Mouse (Mus musculus) midbrain, embryonic 14.5 days (tissue): Measurements from ENCODE around the gene Dcdc2a. TPM values are rescaled to one million over a fixed set of nuclear protein-coding genes. Genes with fewer than 3 reads are reported as not detected.

Experiments
- ATAC-seq: fragments of 200-750 bp; cut with Nextera tagmentation; 2 replicates; pipeline ENCODE4 v1.8.0; 2017; ENCODE audit warnings: moderate number of reproducible peaks, moderate library complexity; ENCODE audit not compliant: low FRiP score, low TSS enrichment
- DNase-seq: peaks from one replicate; pipeline ENCODE4 v3.0.0-alpha.2; 2015
- H3K27ac ChIP-seq: fragments of 300-500 bp; sonication (generic); replicated peaks from 2 replicates; pipeline ENCODE4 v1.5.1; 2014; ENCODE audit warnings: mild to moderate bottlenecking, low read depth, low read length, moderate library complexity
- H3K27me3 ChIP-seq: fragments of 300-500 bp; sonication (generic); 2 replicates; pipeline ENCODE4 v1.6.1; 2014; ENCODE audit warnings: low read length, control low read depth, mixed read lengths; ENCODE audit not compliant: control insufficient read depth, insufficient read depth
- H3K36me3 ChIP-seq: fragments of 300-500 bp; sonication (generic); 2 replicates; pipeline ENCODE4 v1.6.1; 2014; ENCODE audit warnings: low read length, control low read depth; ENCODE audit not compliant: control insufficient read depth, insufficient read depth
- H3K4me1 ChIP-seq: fragments of 300-500 bp; sonication (generic); 2 replicates; pipeline ENCODE4 v1.6.1; 2014; ENCODE audit warnings: mild to moderate bottlenecking, antibody characterized with exemption, low read length, control low read depth; ENCODE audit not compliant: control insufficient read depth, insufficient read depth
- H3K4me2 ChIP-seq: fragments of 300-500 bp; sonication (generic); 2 replicates; pipeline ENCODE4 v1.6.1; 2014; ENCODE audit warnings: mild to moderate bottlenecking, low read length, moderate library complexity
- H3K4me3 ChIP-seq: fragments of 300-500 bp; sonication (generic); replicated peaks from 2 replicates; pipeline ENCODE4 v1.5.1; 2014; ENCODE audit warnings: low read depth, low read length
- H3K9ac ChIP-seq: fragments of 300-500 bp; sonication (generic); replicated peaks from 2 replicates; pipeline ENCODE4 v1.6.1; 2014; ENCODE audit warnings: mild to moderate bottlenecking, low read length, moderate library complexity
- H3K9me3 ChIP-seq: fragments of 300-500 bp; sonication (generic); 2 replicates; pipeline ENCODE4 v1.6.1; 2016; ENCODE audit warnings: low read length, control low read depth, mixed read lengths; ENCODE audit not compliant: control insufficient read depth
- WGBS: fragments of 180-500 bp; shearing (Covaris S2); extraction: QIAGEN DNeasy Blood & Tissue Kit; methylation state at CpG from one replicate; pipeline ENCODE4 v1.1.7; 2014; 5-methylcytosine and 5-hydroxymethylcytosine counted together
- polyA plus RNA-seq: library from polyadenylated mRNA; unstranded; fragments of >200 nt; fragmentation: Nextera tagmentation; extraction: Ambion mirVana; gene quantifications from 2 replicates; pipeline ENCODE4 v1.2.1, GENCODE M21; 2014

The Dcdc2a gene
- polyA plus RNA-seq = 4.3 and 5.1 TPM in 2 replicates

DNA sequence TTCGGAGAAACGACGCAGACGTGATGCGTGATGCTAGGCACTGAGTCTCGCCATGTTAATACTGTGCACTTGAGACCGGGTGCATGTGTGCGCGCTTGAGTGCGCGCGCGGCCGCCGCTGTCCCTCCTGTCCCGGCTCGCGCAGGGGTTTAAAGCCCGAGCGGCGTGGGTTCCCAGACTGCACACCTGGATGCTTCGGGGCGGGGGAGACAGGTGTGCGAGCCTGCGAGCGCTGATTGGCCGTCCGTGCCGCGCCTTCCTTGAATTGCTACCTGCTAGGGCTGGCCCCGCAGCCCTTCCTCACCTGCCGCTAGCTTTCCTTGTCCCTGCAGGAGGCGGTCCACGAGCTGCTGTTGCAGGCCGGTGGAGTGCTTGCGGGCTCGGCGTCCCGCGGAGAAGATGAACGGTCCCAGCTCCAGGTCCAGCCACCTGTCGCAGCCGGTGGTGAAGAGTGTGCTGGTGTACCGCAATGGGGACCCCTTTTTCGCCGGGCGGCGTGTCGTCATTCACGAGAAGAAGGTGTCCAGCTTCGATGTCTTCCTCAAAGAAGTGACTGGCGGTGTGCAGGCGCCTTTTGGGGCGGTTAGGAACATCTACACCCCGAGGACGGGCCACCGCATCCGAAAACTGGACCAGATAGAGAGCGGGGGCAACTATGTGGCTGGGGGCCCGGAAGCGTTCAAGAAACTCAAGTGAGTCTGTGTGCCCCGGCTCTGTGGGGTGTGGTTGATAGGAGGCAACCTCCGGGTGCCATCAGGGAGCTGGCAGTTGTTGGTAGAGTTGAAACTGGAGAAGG lies at the start of gene Dcdc2a:
TSS of gene Dcdc2a (plus strand) at position 132 of the 795 bp plus-strand sequence.
- peak; percentile 67 for DNase-seq
- Histone ChIP-seq H3K9ac (peak within 1 kb of the TSS; percentile 45), H3K9me3 (no peaks in the 10 kb centered on the region), H3K36me3 (no peaks in the 10 kb centered on the region), H3K27ac (0 out of 2 replicates have a peak within 1 kb of the TSS, but pooled peaks have one; percentile 26), H3K4me2 (peak within 1 kb of the TSS; percentile 93), H3K27me3 (peaks cover 21% of the 10 kb centered on the region; the same call in 1 of the 2 replicates), H3K4me1 (peaks cover 21% of the 10 kb centered on the region), H3K4me3 (peak within 1 kb of the TSS; percentile 54)
- ATAC-seq = peak; percentile 73
- WGBS = 3% methylated on average over 63 of the region's 63 CpGs

DNA sequence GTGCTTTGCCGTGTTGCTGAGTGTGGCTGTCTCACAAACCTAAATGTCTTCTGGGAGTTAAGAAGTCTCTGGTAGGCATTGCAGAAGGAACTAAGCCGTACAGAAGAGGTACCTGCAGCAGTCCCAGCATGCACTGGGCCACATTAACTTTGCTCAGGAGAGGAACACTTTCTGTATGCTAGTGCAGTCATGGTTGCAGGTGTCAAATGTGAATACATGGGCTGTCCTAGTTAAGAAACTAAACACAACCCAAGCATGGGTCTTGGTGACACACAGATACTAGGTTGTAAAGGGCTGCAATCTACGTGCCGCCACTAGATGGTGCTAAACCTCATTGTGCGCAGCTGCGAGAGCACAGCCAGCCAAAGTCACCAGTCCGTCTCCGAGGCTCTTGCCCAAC lies 48.7 kb upstream of the Dcdc2a start:
- H3K36me3 ChIP-seq = peaks cover 33% of the 10 kb centered on the region
- no peak overlapping the region for H3K27ac ChIP-seq
- DNase-seq (no peak), ATAC-seq (no peak)
- no peaks in the 10 kb centered on the region for H3K4me1 ChIP-seq
- no peak overlapping the region for H3K4me2 ChIP-seq
- no peak overlapping the region for H3K9ac ChIP-seq
- no peaks in the 10 kb centered on the region for H3K27me3 ChIP-seq
- no peak overlapping the region for H3K4me3 ChIP-seq
- WGBS = 90% methylated on average over 6 of the region's 8 CpGs
- no peaks in the 10 kb centered on the region for H3K9me3 ChIP-seq

DNA sequence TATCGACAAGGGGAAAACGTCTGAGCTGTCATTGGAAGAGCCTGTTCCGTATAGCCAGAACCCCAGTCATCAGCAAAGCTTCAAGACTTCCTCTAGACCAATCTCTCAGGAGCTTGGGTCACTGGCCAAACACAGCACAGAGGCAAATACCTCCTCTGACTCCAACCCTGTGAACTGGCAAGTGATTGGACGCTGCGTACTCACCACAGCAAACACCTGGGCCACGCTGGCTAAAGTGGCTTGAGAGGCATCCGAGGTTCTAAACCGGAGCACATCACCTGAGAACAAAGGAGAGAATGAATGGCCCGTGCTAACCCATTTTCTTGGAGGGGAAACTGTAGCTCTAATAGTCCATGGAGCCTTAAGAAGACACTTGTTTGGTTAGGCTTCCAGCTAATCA lies 37.5 kb upstream of the Dcdc2a start:
- ATAC-seq (no peak), DNase-seq (no peak)
- Histone ChIP-seq H3K4me3 (no peak overlapping the region), H3K4me1 (peaks cover 13% of the 10 kb centered on the region), H3K36me3 (peaks cover 13% of the 10 kb centered on the region; the same call in 1 of the 2 replicates), H3K9me3 (no peaks in the 10 kb centered on the region), H3K9ac (no peak overlapping the region), H3K27me3 (no peaks in the 10 kb centered on the region), H3K27ac (no peak overlapping the region), H3K4me2 (peak overlapping the region; percentile 70)
- WGBS = 94% methylated on average over 9 of the region's 9 CpGs

DNA sequence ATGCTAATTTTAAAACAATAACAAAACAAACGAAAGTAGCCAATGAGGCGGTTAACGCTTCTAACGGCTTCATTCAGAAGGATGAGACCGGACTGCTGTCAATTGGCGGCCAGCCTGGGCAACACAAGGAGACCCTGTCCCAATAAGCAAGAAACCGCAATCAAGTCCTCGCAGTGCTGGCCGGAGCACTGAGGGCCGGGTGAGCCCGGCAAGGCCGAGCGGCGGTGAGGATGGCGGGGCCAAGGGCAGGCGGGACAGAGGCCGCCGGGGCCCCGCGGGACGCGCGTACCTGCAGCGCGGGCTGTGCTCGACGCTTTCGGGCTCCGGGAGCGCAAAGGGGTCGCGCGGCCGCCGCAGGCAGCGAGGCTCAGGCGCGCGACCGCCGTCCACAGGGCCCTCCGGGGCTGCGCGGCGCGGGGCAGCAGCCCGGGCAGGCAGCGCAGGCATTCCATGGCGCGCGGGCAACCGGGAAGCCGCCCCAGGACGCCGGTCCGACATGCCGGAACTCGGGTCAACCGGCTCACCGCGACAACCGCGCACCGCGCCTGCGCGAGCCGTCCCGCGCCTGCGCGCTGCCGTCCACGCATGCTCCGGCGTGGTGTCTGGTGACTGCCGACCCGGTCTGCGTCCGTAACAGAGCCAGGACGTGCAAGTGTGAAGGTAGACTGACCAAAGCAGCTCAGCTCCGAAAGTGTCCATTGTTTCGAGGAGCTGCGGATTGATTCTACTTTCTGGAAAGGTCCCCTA lies 35.8 kb upstream of the Dcdc2a start, which contains the start of gene Mrs2:
TSS of gene Mrs2 (minus strand) at position 587 of the 747 bp plus-strand sequence.
- under 1% methylated on average over 84 of the region's 84 CpGs for WGBS
- Histone ChIP-seq H3K27ac (peak within 1 kb of the TSS; percentile 77), H3K27me3 (no peaks in the 10 kb centered on the region), H3K4me1 (peaks cover 13% of the 10 kb centered on the region), H3K4me3 (peak within 1 kb of the TSS; percentile 99), H3K36me3 (peaks cover 13% of the 10 kb centered on the region; the same call in 1 of the 2 replicates), H3K9me3 (no peaks in the 10 kb centered on the region), H3K4me2 (peak within 1 kb of the TSS; percentile 70), H3K9ac (peak within 1 kb of the TSS; percentile 84)
- DNase-seq (peak; percentile 94), ATAC-seq (peak; percentile 93)

DNA sequence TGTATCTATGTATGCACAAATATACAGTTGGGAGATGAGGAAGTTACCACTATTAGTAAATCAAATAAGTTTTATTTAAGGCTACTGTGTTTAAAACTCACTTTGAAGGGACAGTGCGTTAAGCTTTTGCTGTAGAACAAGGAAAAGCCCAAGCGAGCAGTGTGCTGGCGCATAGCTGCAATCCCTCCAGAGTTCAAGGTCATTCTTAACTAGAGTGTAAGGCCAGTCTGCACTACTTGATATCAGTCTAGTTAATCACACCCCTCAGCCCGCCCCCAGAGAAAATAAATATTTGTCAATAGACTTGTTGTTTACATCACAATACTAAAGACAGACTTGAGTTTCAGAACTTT lies 35.3 kb upstream of the Dcdc2a start:
- Histone ChIP-seq H3K9me3 (no peaks in the 10 kb centered on the region), H3K4me1 (peaks cover 13% of the 10 kb centered on the region), H3K9ac (peak overlapping the region; percentile 84), H3K4me3 (peak overlapping the region; percentile 99), H3K27ac (peak overlapping the region; percentile 77), H3K27me3 (no peaks in the 10 kb centered on the region), H3K4me2 (peak overlapping the region; percentile 70), H3K36me3 (peaks cover 13% of the 10 kb centered on the region; the same call in 1 of the 2 replicates)
- WGBS = 49% methylated on average over 4 of the region's 4 CpGs
- ATAC-seq = peak; percentile 25
- no peak for DNase-seq

DNA sequence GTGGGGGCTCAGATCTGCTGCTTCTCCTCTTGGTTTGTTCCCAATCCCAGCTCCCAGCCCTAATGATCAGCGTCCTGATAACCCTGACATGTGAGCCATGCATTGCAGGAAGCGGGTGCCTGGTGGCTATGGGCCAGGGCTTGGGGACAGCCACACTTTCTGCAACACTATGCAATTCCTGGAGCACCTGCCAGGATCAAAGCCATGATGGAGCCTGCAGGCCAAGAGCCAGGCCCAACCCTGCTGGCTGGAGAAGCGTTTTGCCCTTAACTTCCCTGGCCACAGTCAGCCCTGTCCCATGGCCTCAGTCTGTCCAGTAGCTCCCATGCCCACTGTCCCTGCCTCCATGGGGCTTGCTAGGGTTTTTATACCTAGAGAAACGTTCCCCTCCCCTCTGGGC lies 33.4 kb upstream of the Dcdc2a start:
- DNase-seq = no peak
- H3K4me3 ChIP-seq = no peak overlapping the region
- ATAC-seq = no peak
- WGBS = 71% methylated on average over 4 of the region's 4 CpGs
- no peaks in the 10 kb centered on the region for H3K9me3 ChIP-seq
- H3K4me2 ChIP-seq = no peak overlapping the region
- H3K36me3 ChIP-seq = peaks cover 5% of the 10 kb centered on the region; the same call in 1 of the 2 replicates
- no peak overlapping the region for H3K9ac ChIP-seq
- H3K27me3 ChIP-seq = no peaks in the 10 kb centered on the region
- H3K4me1 ChIP-seq = peaks cover 13% of the 10 kb centered on the region
- no peak overlapping the region for H3K27ac ChIP-seq

DNA sequence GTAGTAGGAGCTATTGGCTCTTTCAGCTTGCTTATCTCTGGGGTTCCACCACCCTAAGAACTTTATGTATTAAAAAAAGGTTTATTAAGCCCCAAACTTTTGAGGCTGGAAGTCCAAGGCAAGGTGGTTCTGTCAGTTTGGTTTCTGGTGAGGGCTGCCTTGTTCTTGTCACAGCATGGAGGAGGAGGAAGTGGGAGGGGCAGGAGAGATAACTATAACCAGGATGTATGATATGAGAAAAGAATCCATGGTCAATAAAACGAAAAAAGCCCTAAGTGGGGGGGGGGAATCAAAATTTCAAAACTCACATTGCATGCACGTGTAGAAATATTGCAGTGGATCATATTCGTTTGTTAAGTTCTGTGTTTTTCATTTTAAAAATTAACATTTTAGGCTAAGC lies 32.7 kb upstream of the Dcdc2a start:
- ATAC-seq = no peak
- no peak overlapping the region for H3K4me3 ChIP-seq
- no peak overlapping the region for H3K4me2 ChIP-seq
- no peak for DNase-seq
- 78% methylated on average over 3 of the region's 3 CpGs for whole genome bisulfite sequencing
- no peaks in the 10 kb centered on the region for H3K9me3 ChIP-seq
- no peak overlapping the region for H3K9ac ChIP-seq
- H3K4me1 ChIP-seq = peaks cover 13% of the 10 kb centered on the region
- no peaks in the 10 kb centered on the region for H3K36me3 ChIP-seq
- H3K27ac ChIP-seq = no peak overlapping the region
- no peaks in the 10 kb centered on the region for H3K27me3 ChIP-seq

DNA sequence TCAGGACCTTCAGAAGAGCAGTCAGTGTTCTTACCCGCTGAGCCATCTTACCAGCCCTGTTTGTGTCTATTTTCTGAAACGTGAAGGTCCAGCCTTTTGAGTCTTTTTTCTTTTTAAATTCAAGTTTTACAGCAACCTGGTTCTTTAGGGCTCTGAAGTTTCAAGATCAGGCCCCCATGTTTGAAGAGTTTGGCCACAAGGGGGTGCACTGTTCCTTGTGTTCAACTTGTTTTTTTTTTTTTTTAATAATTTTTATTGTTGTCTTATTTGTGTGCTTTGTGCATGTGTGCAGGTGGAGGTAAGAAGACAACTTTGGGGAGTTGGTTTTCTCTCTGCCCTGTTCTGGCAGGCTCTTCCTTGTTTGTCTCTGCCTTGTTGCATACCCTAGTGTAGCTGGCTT lies 31.1 kb upstream of the Dcdc2a start:
- H3K27me3 ChIP-seq = no peaks in the 10 kb centered on the region
- no peak for ATAC-seq
- H3K27ac ChIP-seq = no peak overlapping the region
- no peak overlapping the region for H3K4me2 ChIP-seq
- WGBS = 32% methylated on average over 2 of the region's 2 CpGs
- H3K4me1 ChIP-seq = no peaks in the 10 kb centered on the region; the same call in 1 of the 2 replicates
- no peak overlapping the region for H3K9ac ChIP-seq
- DNase-seq = peak; percentile 75
- no peak overlapping the region for H3K4me3 ChIP-seq
- no peaks in the 10 kb centered on the region for H3K36me3 ChIP-seq
- no peaks in the 10 kb centered on the region for H3K9me3 ChIP-seq
